Mouse (Mus musculus): Measurements from ENCODE around the gene Lpp.

DNA sequence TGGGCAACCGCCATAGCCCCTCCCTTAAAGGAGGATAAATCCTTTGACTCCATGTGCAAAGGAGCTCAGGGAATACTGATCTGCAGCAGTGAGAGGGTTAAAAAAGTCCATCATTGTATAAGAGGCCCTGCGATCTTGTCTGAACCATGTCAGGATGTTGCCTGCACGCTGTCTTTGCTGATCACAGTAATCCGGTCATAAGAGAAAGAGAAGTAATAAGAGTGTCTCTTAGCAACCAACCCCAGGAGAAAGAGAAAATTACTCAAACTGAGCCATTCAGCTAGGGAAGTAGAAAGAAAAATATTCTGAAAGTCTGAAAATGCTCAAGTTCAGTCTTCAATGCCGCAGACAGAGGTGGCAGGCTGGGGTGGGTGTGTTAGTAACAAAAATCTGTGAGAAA lies 231.0 kb downstream of the Lpp start:
- no peak for TF ChIP-seq CTCF (IDR thresholded peaks at IDR 0.05; ENCODE audit: insufficient read depth, low read length)
- TF ChIP-seq POLR2A (IDR thresholded peaks at IDR 0.05; ENCODE audit: borderline replicate concordance, extremely low read depth, low read depth, low read length): no peak

All from lung, adult 2 months (tissue).